Mouse (Mus musculus): ENCODE measurements around the gene Acyp2. TPM values are rescaled to one million over a fixed set of nuclear protein-coding genes. Genes with fewer than 3 reads are reported as not detected.

Acyp2 gene
- total and polyA plus RNA-seq, 2 experiments, result 1.0 to 2.3 TPM

DNA sequence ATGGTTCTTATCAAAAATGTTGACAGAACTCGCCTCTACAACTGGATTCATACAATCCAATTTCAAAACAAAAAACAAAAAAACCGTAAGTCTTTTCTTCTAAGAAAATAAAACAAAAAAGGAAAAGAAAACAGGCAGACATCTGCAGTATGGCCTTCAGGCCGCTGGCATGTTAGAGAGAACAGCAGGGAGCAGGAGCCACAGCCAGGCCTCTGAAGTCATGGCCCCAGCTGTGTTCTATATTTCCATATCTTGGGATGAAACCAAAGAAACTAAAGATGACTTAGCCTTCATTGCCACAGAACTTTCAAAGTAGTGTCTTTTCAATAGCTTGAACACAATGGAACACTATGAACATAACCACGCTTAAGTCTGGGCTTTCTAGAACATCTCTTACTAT lies 31.2 kb downstream of the Acyp2 start:
- no peak for DNase-seq (ENCODE audit: extremely low read depth, low read depth, low spot score)
- Histone ChIP-seq H3K36me3 (ENCODE audit: control insufficient read depth, insufficient read depth, low read length) (no peaks in the 10 kb centered on the region), H3K79me2 (ENCODE audit: control insufficient read depth, insufficient read depth, low read length) (no peaks in the 10 kb centered on the region), H3K27ac (replicated peaks; ENCODE audit: insufficient read depth, low read depth, low read length) (no peak overlapping the region), H3K27me3 (ENCODE audit: control insufficient read depth, insufficient read depth, low read length) (no peaks in the 10 kb centered on the region), H3K4me1 (ENCODE audit: control insufficient read depth, insufficient read depth, low read length) (no peaks in the 10 kb centered on the region), H3K4me3 (ENCODE audit: insufficient read depth, low read depth, low read length) (no peak overlapping the region), H3K9ac (ENCODE audit: low read depth, low read length) (no peak overlapping the region)
- TF ChIP-seq POLR2A (IDR thresholded peaks at IDR 0.05; ENCODE audit: extremely low read depth, insufficient read depth, low read length) (no peak), CTCF (IDR thresholded peaks at IDR 0.05; ENCODE audit: low read depth, low read length) (no peak)
- WGBS, result 87% methylated on average over 4 of the region's 4 CpGs

DNA sequence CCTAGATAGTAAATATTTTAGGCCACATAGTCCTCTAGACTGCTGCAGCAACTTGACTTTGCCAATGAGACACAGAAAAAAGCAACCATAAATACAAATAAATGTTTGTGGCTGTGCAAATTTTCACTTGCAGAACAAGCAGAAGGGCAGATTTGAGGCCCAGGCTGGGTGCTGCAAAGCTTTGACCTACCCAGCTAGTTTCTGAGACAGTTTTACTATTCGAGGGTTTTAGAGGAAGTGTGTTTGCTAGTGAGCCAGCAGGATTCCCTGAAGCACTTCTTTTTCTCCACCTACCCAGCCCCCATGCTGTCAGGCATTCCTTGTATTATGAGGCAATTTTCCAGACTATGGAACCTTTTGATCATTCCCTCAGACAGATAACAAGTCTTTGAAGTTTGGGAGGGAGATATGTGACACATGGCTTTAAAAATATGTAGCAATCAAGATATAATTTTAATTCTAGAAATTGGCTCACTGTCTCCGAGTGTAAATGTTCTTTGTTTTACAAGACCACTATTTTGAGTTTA lies 31.8 kb downstream of the Acyp2 start:
- Histone ChIP-seq H3K4me1 (ENCODE audit: control insufficient read depth, insufficient read depth, low read length) (no peaks in the 10 kb centered on the region), H3K9ac (ENCODE audit: low read depth, low read length) (no peak overlapping the region), H3K27me3 (ENCODE audit: control insufficient read depth, insufficient read depth, low read length) (no peaks in the 10 kb centered on the region), H3K27ac (replicated peaks; ENCODE audit: insufficient read depth, low read depth, low read length) (no peak overlapping the region), H3K36me3 (ENCODE audit: control insufficient read depth, insufficient read depth, low read length) (no peaks in the 10 kb centered on the region), H3K4me3 (ENCODE audit: insufficient read depth, low read depth, low read length) (no peak overlapping the region), H3K79me2 (ENCODE audit: control insufficient read depth, insufficient read depth, low read length) (no peaks in the 10 kb centered on the region)
- DNase-seq (ENCODE audit: extremely low read depth, low read depth, low spot score), result no peak
- 48% methylated on average over 2 of the region's 2 CpGs for WGBS
- TF ChIP-seq POLR2A (IDR thresholded peaks at IDR 0.05; ENCODE audit: extremely low read depth, insufficient read depth, low read length), result no peak
- TF ChIP-seq CTCF (IDR thresholded peaks at IDR 0.05; ENCODE audit: low read depth, low read length), result no peak

DNA sequence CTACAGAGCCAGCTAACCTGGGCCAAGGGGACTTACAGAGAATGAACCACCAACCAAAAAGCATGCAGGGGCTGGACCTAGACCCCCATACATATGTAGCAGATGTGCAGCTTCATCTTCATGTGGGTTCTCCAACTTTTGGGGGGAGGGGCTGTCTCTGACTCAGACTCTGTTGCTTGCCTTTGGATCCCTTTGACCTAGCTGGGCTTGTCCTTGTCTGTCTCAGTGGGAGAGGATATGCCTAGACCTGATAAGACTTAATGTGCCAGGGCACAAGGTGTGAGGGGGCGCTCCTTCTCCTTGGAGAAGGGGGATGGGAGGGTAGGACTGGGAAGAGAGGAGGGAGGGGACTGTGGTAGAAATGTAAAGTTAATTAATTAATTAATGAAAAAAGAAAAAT lies 33.4 kb downstream of the Acyp2 start:
- 95% methylated on average over 1 of the region's 1 CpGs for WGBS

DNA sequence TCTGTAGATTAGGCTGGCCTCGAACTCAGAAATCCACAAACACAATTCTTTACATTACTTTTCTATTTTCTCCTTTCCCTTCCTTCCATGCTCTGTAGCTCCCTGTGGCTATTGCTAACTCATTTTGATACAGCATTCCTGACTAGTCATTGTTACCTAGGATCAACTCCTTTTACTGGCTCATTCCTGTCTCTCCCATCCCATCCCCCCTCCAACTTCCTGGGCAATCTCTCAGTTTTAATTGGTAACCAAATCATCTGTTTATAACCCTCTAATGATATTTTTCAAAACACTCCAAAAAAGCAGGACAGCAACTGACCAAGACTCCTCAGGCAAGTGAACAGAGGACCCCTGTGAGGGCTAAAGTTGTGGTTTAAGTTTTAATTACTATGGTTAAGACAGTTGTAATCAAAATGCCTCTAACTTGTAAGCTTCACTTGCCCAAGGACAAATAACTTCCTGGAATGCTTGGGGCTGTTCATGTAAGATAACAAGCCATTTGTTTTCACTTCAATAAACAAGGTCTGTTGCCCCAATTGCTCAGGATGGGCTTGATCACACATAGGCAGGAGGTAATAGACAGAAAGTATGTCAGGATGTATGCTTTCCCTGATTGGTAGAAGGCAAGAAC lies 35.4 kb downstream of the Acyp2 start:
- Histone ChIP-seq H3K27ac (replicated peaks; ENCODE audit: insufficient read depth, low read depth, low read length) (no peak overlapping the region), H3K9ac (ENCODE audit: low read depth, low read length) (no peak overlapping the region), H3K27me3 (ENCODE audit: control insufficient read depth, insufficient read depth, low read length) (no peaks in the 10 kb centered on the region), H3K4me3 (ENCODE audit: insufficient read depth, low read depth, low read length) (no peak overlapping the region), H3K4me1 (ENCODE audit: control insufficient read depth, insufficient read depth, low read length) (no peaks in the 10 kb centered on the region), H3K36me3 (ENCODE audit: control insufficient read depth, insufficient read depth, low read length) (no peaks in the 10 kb centered on the region), H3K79me2 (ENCODE audit: control insufficient read depth, insufficient read depth, low read length) (no peaks in the 10 kb centered on the region)
- TF ChIP-seq CTCF (IDR thresholded peaks at IDR 0.05; ENCODE audit: low read depth, low read length), result no peak
- no peak for TF ChIP-seq POLR2A (IDR thresholded peaks at IDR 0.05; ENCODE audit: extremely low read depth, insufficient read depth, low read length)
- no peak for DNase-seq (ENCODE audit: extremely low read depth, low read depth, low spot score)
- 79% methylated on average over 1 of the region's 1 CpGs for WGBS

More for the DNA sequence above, 33.4 kb downstream of the Acyp2 start:
- Histone ChIP-seq H3K4me1 (ENCODE audit: control insufficient read depth, insufficient read depth, low read length) (no peaks in the 10 kb centered on the region), H3K9ac (ENCODE audit: low read depth, low read length) (no peak overlapping the region), H3K27me3 (ENCODE audit: control insufficient read depth, insufficient read depth, low read length) (no peaks in the 10 kb centered on the region), H3K79me2 (ENCODE audit: control insufficient read depth, insufficient read depth, low read length) (no peaks in the 10 kb centered on the region), H3K27ac (replicated peaks; ENCODE audit: insufficient read depth, low read depth, low read length) (no peak overlapping the region), H3K36me3 (ENCODE audit: control insufficient read depth, insufficient read depth, low read length) (no peaks in the 10 kb centered on the region), H3K4me3 (ENCODE audit: insufficient read depth, low read depth, low read length) (no peak overlapping the region)
- DNase-seq (ENCODE audit: extremely low read depth, low read depth, low spot score), result no peak
- TF ChIP-seq POLR2A (IDR thresholded peaks at IDR 0.05; ENCODE audit: extremely low read depth, insufficient read depth, low read length) (no peak), CTCF (IDR thresholded peaks at IDR 0.05; ENCODE audit: low read depth, low read length) (no peak)

DNA sequence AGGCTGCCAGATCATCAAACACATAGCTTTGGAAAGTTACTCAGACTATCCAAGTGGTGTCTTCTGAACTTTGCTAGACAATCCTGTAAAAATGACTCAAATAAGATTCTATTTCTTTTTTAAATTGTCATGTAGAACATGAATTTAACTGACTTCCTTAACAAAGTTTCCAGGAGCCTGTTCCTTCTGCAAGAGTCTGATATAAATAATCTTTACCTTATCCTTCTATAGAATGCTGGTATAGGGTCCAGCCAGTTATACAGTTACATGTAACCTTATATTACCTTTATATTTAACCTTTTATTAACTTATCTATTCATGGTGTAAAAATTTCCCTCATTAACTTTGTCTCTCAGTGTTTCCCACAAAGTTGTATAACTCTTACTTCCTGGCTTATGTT lies 36.7 kb downstream of the Acyp2 start:
- Histone ChIP-seq H3K4me1 (ENCODE audit: control insufficient read depth, insufficient read depth, low read length) (no peaks in the 10 kb centered on the region), H3K27ac (replicated peaks; ENCODE audit: insufficient read depth, low read depth, low read length) (no peak overlapping the region), H3K9ac (ENCODE audit: low read depth, low read length) (no peak overlapping the region), H3K27me3 (ENCODE audit: control insufficient read depth, insufficient read depth, low read length) (no peaks in the 10 kb centered on the region), H3K4me3 (ENCODE audit: insufficient read depth, low read depth, low read length) (no peak overlapping the region), H3K36me3 (ENCODE audit: control insufficient read depth, insufficient read depth, low read length) (no peaks in the 10 kb centered on the region), H3K79me2 (ENCODE audit: control insufficient read depth, insufficient read depth, low read length) (no peaks in the 10 kb centered on the region)
- no peak for TF ChIP-seq POLR2A (IDR thresholded peaks at IDR 0.05; ENCODE audit: extremely low read depth, insufficient read depth, low read length)
- no peak for TF ChIP-seq CTCF (IDR thresholded peaks at IDR 0.05; ENCODE audit: low read depth, low read length)
- no peak for DNase-seq (ENCODE audit: extremely low read depth, low read depth, low spot score)

DNA sequence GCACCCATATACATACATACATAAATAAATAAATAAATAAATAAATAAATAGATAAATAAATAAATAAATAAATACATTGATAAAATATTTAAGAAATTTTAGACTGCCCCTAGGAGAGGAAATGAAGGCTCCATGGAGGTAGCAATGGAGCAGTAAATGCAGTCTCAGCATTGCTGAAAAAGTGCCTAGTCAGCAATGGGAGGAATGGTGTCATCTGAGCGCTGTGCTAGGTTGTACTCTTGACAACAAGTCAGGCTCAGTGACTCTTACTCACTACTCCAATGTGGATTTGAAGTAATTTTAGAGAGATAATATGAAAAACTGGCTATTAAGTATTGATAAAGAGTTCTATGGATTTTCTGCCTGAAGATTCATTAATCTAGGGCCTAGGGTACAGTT lies 40.1 kb downstream of the Acyp2 start:
- 98% methylated on average over 1 of the region's 1 CpGs for WGBS
- H3K36me3 ChIP-seq (ENCODE audit: control insufficient read depth, insufficient read depth, low read length), result no peaks in the 10 kb centered on the region
- no peak overlapping the region for H3K9ac ChIP-seq (ENCODE audit: low read depth, low read length)
- TF ChIP-seq POLR2A (IDR thresholded peaks at IDR 0.05; ENCODE audit: extremely low read depth, insufficient read depth, low read length), result no peak
- TF ChIP-seq CTCF (IDR thresholded peaks at IDR 0.05; ENCODE audit: low read depth, low read length), result no peak
- no peaks in the 10 kb centered on the region for H3K79me2 ChIP-seq (ENCODE audit: control insufficient read depth, insufficient read depth, low read length)
- no peak overlapping the region for H3K27ac ChIP-seq (replicated peaks; ENCODE audit: insufficient read depth, low read depth, low read length)
- H3K4me1 ChIP-seq (ENCODE audit: control insufficient read depth, insufficient read depth, low read length), result no peaks in the 10 kb centered on the region
- H3K27me3 ChIP-seq (ENCODE audit: control insufficient read depth, insufficient read depth, low read length), result no peaks in the 10 kb centered on the region
- no peak overlapping the region for H3K4me3 ChIP-seq (ENCODE audit: insufficient read depth, low read depth, low read length)
- DNase-seq (ENCODE audit: extremely low read depth, low read depth, low spot score), result no peak
